Mouse (Mus musculus) ES-E14 (cell line): ENCODE measurements at regions not wholly inside any gene's neighbourhood (a gene's known extent, or its start where the extent isn't known, plus 50 kb on each side); places are given as distances from the start of the nearest gene placed in this dataset.
A peak's percentile ranks its signal among the peaks of the same experiment; 100 is the strongest.

Experiments
- CHD2 ChIP-seq: IDR thresholded peaks from 2 replicates; pipeline ENCODE4 v1.6.1; 2014; ENCODE audit warnings: mild to moderate bottlenecking, low read depth, low read length, inconsistent platforms
- HCFC1 ChIP-seq: IDR thresholded peaks from 2 replicates; pipeline ENCODE4 v1.6.1; 2012; ENCODE audit warnings: low read length, inconsistent platforms, borderline replicate concordance; ENCODE audit not compliant: insufficient read depth
- MAFK ChIP-seq: IDR thresholded peaks from 2 replicates; pipeline ENCODE4 v1.6.1; 2014; ENCODE audit warnings: mild to moderate bottlenecking, low read depth, low read length, inconsistent platforms; ENCODE audit not compliant: insufficient read depth
- ZC3H11A ChIP-seq: IDR thresholded peaks from 2 replicates; pipeline ENCODE4 v1.6.1; 2012; ENCODE audit warnings: low read depth, mild to moderate bottlenecking, inconsistent platforms, low read length, borderline replicate concordance

- no peak for TF ChIP-seq MAFK
- TF ChIP-seq ZC3H11A, result peak; percentile 28; the same call in 1 of the 2 replicates
- TF ChIP-seq CHD2, result no peak
- no peak for TF ChIP-seq HCFC1
Measured at GRCm38 (mm10) chr5:128522667-128523066, 78.0 kb upstream of the Fzd10 start.
